Comparison of ENCODE assay signal across 20 mouse cellular contexts in genomic region chr12:30856172-30856571, GRCm38 (mm10). TPM values are rescaled to one million over a fixed set of nuclear protein-coding genes. Genes with fewer than 3 reads are reported as not detected.
"Had no signal": no experiment of that assay in that cellular context is flagged by ENCODE, and none has a peak within 500 bp of the region (broad histone marks: within the 10 kb centered on the region; RNA-seq: fewer than 3 reads in every experiment).

No protein-coding gene starts in this region.

- H3K27ac ChIP-seq: liver, embryonic 15.5 days; lung, embryonic 15.5 days; macrophage; midbrain, embryonic 13.5 days; midbrain, embryonic 15.5 days; neural tube, embryonic 12.5 days; stomach, embryonic 15.5 days had no signal

- H3K36me3 ChIP-seq: liver, embryonic 15.5 days; lung, embryonic 15.5 days; midbrain, embryonic 13.5 days; midbrain, embryonic 15.5 days; neural tube, embryonic 12.5 days; stomach, embryonic 15.5 days had no signal

- H3K4me1 ChIP-seq: liver, embryonic 15.5 days; megakaryocyte, embryonic 14.5 days; midbrain, embryonic 13.5 days; neural tube, embryonic 12.5 days; stomach, embryonic 15.5 days had no signal

- H3K4me3 ChIP-seq: liver, embryonic 15.5 days; lung, embryonic 15.5 days; megakaryocyte, embryonic 14.5 days; midbrain, embryonic 13.5 days; midbrain, embryonic 15.5 days; neural tube, embryonic 12.5 days; stomach, embryonic 15.5 days had no signal

- H3K9me3 ChIP-seq: liver, embryonic 15.5 days; lung, embryonic 15.5 days; megakaryocyte, embryonic 14.5 days; midbrain, embryonic 13.5 days; midbrain, embryonic 15.5 days; neural tube, embryonic 12.5 days; stomach, embryonic 15.5 days had no signal

- DNase-seq: liver, postnatal 0 days; lung, adult 2 months; lung, postnatal 14 days; lung, postnatal 36 days; right cerebral cortex, postnatal 14 days; spleen, adult 18-20 months; thymus, adult 2 months; thymus, postnatal 14 days; thymus, postnatal 36 days had no signal

- H3K27me3 ChIP-seq: liver, embryonic 15.5 days; lung, embryonic 15.5 days; megakaryocyte, embryonic 14.5 days; midbrain, embryonic 13.5 days; midbrain, embryonic 15.5 days; neural tube, embryonic 12.5 days; stomach, embryonic 15.5 days had no signal

- ATAC-seq: liver, postnatal 0 days; lung, postnatal 0 days; midbrain, embryonic 13.5 days; midbrain, embryonic 15.5 days had no signal

- H3K4me2 ChIP-seq: liver, embryonic 15.5 days; lung, embryonic 15.5 days; midbrain, embryonic 11.5 days; midbrain, embryonic 13.5 days; midbrain, embryonic 15.5 days; neural tube, embryonic 12.5 days; stomach, embryonic 15.5 days had no signal

- H3K9ac ChIP-seq: liver, embryonic 15.5 days; liver, postnatal 0 days; lung, embryonic 15.5 days; midbrain, embryonic 13.5 days; midbrain, embryonic 15.5 days; neural tube, embryonic 12.5 days; stomach, embryonic 15.5 days had no signal

RNA-seq across cellular contexts. Expression of gene Alkal2, which starts 27.9 kb away (rescaled TPM):
- polyA plus RNA-seq: liver, embryonic 15.5 days; liver, postnatal 0 days; macrophage; testis, adult 2 months had no signal
